Mouse (Mus musculus): ENCODE data around the gene Slc25a22. TPM values are rescaled to one million over a fixed set of nuclear protein-coding genes. Genes with fewer than 3 reads are reported as not detected.
A peak's percentile ranks its signal among the peaks of the same experiment; 100 is the strongest.
"Not testable (repeated sequence)": the region's sequence is repeated elsewhere in the genome, so short reads cannot be mapped to it uniquely, and the experiment has no call there.

The Slc25a22 gene
- polyA plus RNA-seq, 1 experiment from 2014 or later = 35.3 TPM

GRCm38 (mm10) chr7:141446374-141446773 lies 8.7 kb upstream of the Slc25a22 start:
- not testable (repeated sequence) for H3K4me3 ChIP-seq (ENCODE audit: low read depth, low read length); H3K27ac ChIP-seq (ENCODE audit: low read depth)
- H3K4me2 ChIP-seq (ENCODE audit: low read length) = peak overlapping the region; percentile 95; the same call in 1 of the 2 replicates

GRCm38 (mm10) chr7:141443828-141444237 lies 6.1 kb upstream of the Slc25a22 start, which contains the start of gene Pidd1:
Gene Pidd1, minus strand, starts transcription at chr7:141444025.
- peak; percentile 82 for DNase-seq (ENCODE audit: low spot score)
- ATAC-seq (replicated peaks; ENCODE audit: low FRiP score, low TSS enrichment, low read depth) = peak; percentile 47
- Histone ChIP-seq H3K9me3 (ENCODE audit: control insufficient read depth, low read length) (no peaks in the 10 kb centered on the region), H3K9ac (ENCODE audit: low read length) (peak within 1 kb of the TSS; percentile 62), H3K27me3 (replicated peaks; ENCODE audit: control insufficient read depth, insufficient read depth, low read length) (no peaks in the 10 kb centered on the region), H3K4me3 (ENCODE audit: low read depth, low read length) (peak within 1 kb of the TSS; percentile 56), H3K27ac (ENCODE audit: low read depth) (peak within 1 kb of the TSS; percentile 59), H3K4me1 (replicated peaks; ENCODE audit: control insufficient read depth, insufficient read depth, low read length) (peaks cover 23% of the 10 kb centered on the region), H3K4me2 (ENCODE audit: low read length) (peak within 1 kb of the TSS; percentile 93), H3K36me3 (ENCODE audit: control insufficient read depth, insufficient read depth, low read length) (peaks cover 31% of the 10 kb centered on the region)
- under 1% methylated on average over 25 of the region's 25 CpGs for WGBS

More at GRCm38 (mm10) chr7:141446374-141446773, 8.7 kb upstream of the Slc25a22 start:
- not testable (repeated sequence) for H3K9me3 ChIP-seq (ENCODE audit: control insufficient read depth, low read length); ATAC-seq (replicated peaks; ENCODE audit: low FRiP score, low TSS enrichment, low read depth); H3K27me3 ChIP-seq (replicated peaks; ENCODE audit: control insufficient read depth, insufficient read depth, low read length); DNase-seq (ENCODE audit: low spot score); H3K9ac ChIP-seq (ENCODE audit: low read length)
- H3K4me1 ChIP-seq (replicated peaks; ENCODE audit: control insufficient read depth, insufficient read depth, low read length) = peaks cover 22% of the 10 kb centered on the region
- peaks cover 31% of the 10 kb centered on the region for H3K36me3 ChIP-seq (ENCODE audit: control insufficient read depth, insufficient read depth, low read length)
- 75% methylated on average over 3 of the region's 3 CpGs for WGBS

- Histone ChIP-seq H3K4me3 (ENCODE audit: low read depth, low read length) (peak overlapping the region; percentile 56), H3K27ac (ENCODE audit: low read depth) (no peak overlapping the region; the same call in 1 of the 2 replicates), H3K27me3 (replicated peaks; ENCODE audit: control insufficient read depth, insufficient read depth, low read length) (no peaks in the 10 kb centered on the region), H3K4me1 (replicated peaks; ENCODE audit: control insufficient read depth, insufficient read depth, low read length) (peaks cover 18% of the 10 kb centered on the region), H3K36me3 (ENCODE audit: control insufficient read depth, insufficient read depth, low read length) (peaks cover 31% of the 10 kb centered on the region), H3K9ac (ENCODE audit: low read length) (peak overlapping the region; percentile 62), H3K4me2 (ENCODE audit: low read length) (peak overlapping the region; percentile 93), H3K9me3 (ENCODE audit: control insufficient read depth, low read length) (no peaks in the 10 kb centered on the region)
- ATAC-seq (replicated peaks; ENCODE audit: low FRiP score, low TSS enrichment, low read depth) (no peak; the same call in 1 of the 2 replicates), DNase-seq (ENCODE audit: low spot score) (peak; percentile 75)
- 22% methylated on average over 12 of the region's 12 CpGs for WGBS
Measured at GRCm38 (mm10) chr7:141443081-141443821, 5.6 kb upstream of the Slc25a22 start.

GRCm38 (mm10) chr7:141442199-141442598 lies 4.5 kb upstream of the Slc25a22 start:
- WGBS = 95% methylated on average over 13 of the region's 13 CpGs
- H3K27ac ChIP-seq (ENCODE audit: low read depth) = no peak overlapping the region
- no peak overlapping the region for H3K4me3 ChIP-seq (ENCODE audit: low read depth, low read length)
- H3K36me3 ChIP-seq (ENCODE audit: control insufficient read depth, insufficient read depth, low read length) = peaks cover 36% of the 10 kb centered on the region
- peak overlapping the region; percentile 93 for H3K4me2 ChIP-seq (ENCODE audit: low read length)
- peaks cover 15% of the 10 kb centered on the region for H3K4me1 ChIP-seq (replicated peaks; ENCODE audit: control insufficient read depth, insufficient read depth, low read length)
- H3K9ac ChIP-seq (ENCODE audit: low read length) = peak overlapping the region; percentile 62; the same call in 1 of the 2 replicates
- DNase-seq (ENCODE audit: low spot score) = no peak
- no peak for ATAC-seq (replicated peaks; ENCODE audit: low FRiP score, low TSS enrichment, low read depth)
- no peaks in the 10 kb centered on the region for H3K9me3 ChIP-seq (ENCODE audit: control insufficient read depth, low read length)
- H3K27me3 ChIP-seq (replicated peaks; ENCODE audit: control insufficient read depth, insufficient read depth, low read length) = no peaks in the 10 kb centered on the region

GRCm38 (mm10) chr7:141441460-141441859 lies 3.8 kb upstream of the Slc25a22 start:
- peaks cover 36% of the 10 kb centered on the region for H3K36me3 ChIP-seq (ENCODE audit: control insufficient read depth, insufficient read depth, low read length)
- H3K4me3 ChIP-seq (ENCODE audit: low read depth, low read length) = no peak overlapping the region
- H3K4me1 ChIP-seq (replicated peaks; ENCODE audit: control insufficient read depth, insufficient read depth, low read length) = peaks cover 22% of the 10 kb centered on the region
- no peak overlapping the region for H3K27ac ChIP-seq (ENCODE audit: low read depth)
- no peak overlapping the region for H3K4me2 ChIP-seq (ENCODE audit: low read length)
- DNase-seq (ENCODE audit: low spot score) = no peak
- 93% methylated on average over 9 of the region's 9 CpGs for WGBS
- no peak for ATAC-seq (replicated peaks; ENCODE audit: low FRiP score, low TSS enrichment, low read depth)
- H3K9me3 ChIP-seq (ENCODE audit: control insufficient read depth, low read length) = no peaks in the 10 kb centered on the region
- H3K9ac ChIP-seq (ENCODE audit: low read length) = no peak overlapping the region
- H3K27me3 ChIP-seq (replicated peaks; ENCODE audit: control insufficient read depth, insufficient read depth, low read length) = no peaks in the 10 kb centered on the region

GRCm38 (mm10) chr7:141440613-141441012 lies 2.9 kb upstream of the Slc25a22 start:
- no peak overlapping the region for H3K4me3 ChIP-seq (ENCODE audit: low read depth, low read length)
- DNase-seq (ENCODE audit: low spot score) = no peak
- no peak overlapping the region for H3K27ac ChIP-seq (ENCODE audit: low read depth)
- peaks cover 36% of the 10 kb centered on the region for H3K36me3 ChIP-seq (ENCODE audit: control insufficient read depth, insufficient read depth, low read length)
- H3K4me2 ChIP-seq (ENCODE audit: low read length) = no peak overlapping the region
- no peaks in the 10 kb centered on the region for H3K9me3 ChIP-seq (ENCODE audit: control insufficient read depth, low read length)
- peaks cover 29% of the 10 kb centered on the region for H3K4me1 ChIP-seq (replicated peaks; ENCODE audit: control insufficient read depth, insufficient read depth, low read length)
- no peak overlapping the region for H3K9ac ChIP-seq (ENCODE audit: low read length)
- WGBS = 21% methylated on average over 6 of the region's 6 CpGs
- H3K27me3 ChIP-seq (replicated peaks; ENCODE audit: control insufficient read depth, insufficient read depth, low read length) = no peaks in the 10 kb centered on the region
- no peak for ATAC-seq (replicated peaks; ENCODE audit: low FRiP score, low TSS enrichment, low read depth)

- ATAC-seq (replicated peaks; ENCODE audit: low FRiP score, low TSS enrichment, low read depth) (no peak), DNase-seq (ENCODE audit: low spot score) (no peak)
- Histone ChIP-seq H3K27ac (ENCODE audit: low read depth) (no peak overlapping the region), H3K27me3 (replicated peaks; ENCODE audit: control insufficient read depth, insufficient read depth, low read length) (no peaks in the 10 kb centered on the region), H3K4me1 (replicated peaks; ENCODE audit: control insufficient read depth, insufficient read depth, low read length) (peaks cover 33% of the 10 kb centered on the region), H3K4me2 (ENCODE audit: low read length) (no peak overlapping the region), H3K36me3 (ENCODE audit: control insufficient read depth, insufficient read depth, low read length) (peaks cover 36% of the 10 kb centered on the region), H3K9me3 (ENCODE audit: control insufficient read depth, low read length) (no peaks in the 10 kb centered on the region), H3K9ac (ENCODE audit: low read length) (no peak overlapping the region), H3K4me3 (ENCODE audit: low read depth, low read length) (no peak overlapping the region)
- 95% methylated on average over 11 of the region's 11 CpGs for WGBS
Measured at GRCm38 (mm10) chr7:141439811-141440210, 2.1 kb upstream of the Slc25a22 start.

- DNase-seq (ENCODE audit: low spot score) = no peak
- Histone ChIP-seq H3K36me3 (ENCODE audit: control insufficient read depth, insufficient read depth, low read length) (peaks cover 36% of the 10 kb centered on the region), H3K4me1 (replicated peaks; ENCODE audit: control insufficient read depth, insufficient read depth, low read length) (peaks cover 39% of the 10 kb centered on the region), H3K9me3 (ENCODE audit: control insufficient read depth, low read length) (no peaks in the 10 kb centered on the region), H3K27me3 (replicated peaks; ENCODE audit: control insufficient read depth, insufficient read depth, low read length) (no peaks in the 10 kb centered on the region), H3K4me3 (ENCODE audit: low read depth, low read length) (no peak overlapping the region), H3K4me2 (ENCODE audit: low read length) (no peak overlapping the region), H3K9ac (ENCODE audit: low read length) (no peak overlapping the region), H3K27ac (ENCODE audit: low read depth) (no peak overlapping the region)
- ATAC-seq (replicated peaks; ENCODE audit: low FRiP score, low TSS enrichment, low read depth) = no peak
- 95% methylated on average over 10 of the region's 10 CpGs for WGBS
Measured at GRCm38 (mm10) chr7:141439140-141439679, 1.5 kb upstream of the Slc25a22 start.

Measured in intestine, embryonic 14.5 days (tissue).